Mouse (Mus musculus): ENCODE results near the gene Nppb. TPM values are rescaled to one million over a fixed set of nuclear protein-coding genes. Genes with fewer than 3 reads are reported as not detected.
A peak's percentile ranks its signal among the peaks of the same experiment; 100 is the strongest.

The Nppb gene
- polyA plus RNA-seq, 1 experiment from 2014 or later, result 0.20 TPM

DNA sequence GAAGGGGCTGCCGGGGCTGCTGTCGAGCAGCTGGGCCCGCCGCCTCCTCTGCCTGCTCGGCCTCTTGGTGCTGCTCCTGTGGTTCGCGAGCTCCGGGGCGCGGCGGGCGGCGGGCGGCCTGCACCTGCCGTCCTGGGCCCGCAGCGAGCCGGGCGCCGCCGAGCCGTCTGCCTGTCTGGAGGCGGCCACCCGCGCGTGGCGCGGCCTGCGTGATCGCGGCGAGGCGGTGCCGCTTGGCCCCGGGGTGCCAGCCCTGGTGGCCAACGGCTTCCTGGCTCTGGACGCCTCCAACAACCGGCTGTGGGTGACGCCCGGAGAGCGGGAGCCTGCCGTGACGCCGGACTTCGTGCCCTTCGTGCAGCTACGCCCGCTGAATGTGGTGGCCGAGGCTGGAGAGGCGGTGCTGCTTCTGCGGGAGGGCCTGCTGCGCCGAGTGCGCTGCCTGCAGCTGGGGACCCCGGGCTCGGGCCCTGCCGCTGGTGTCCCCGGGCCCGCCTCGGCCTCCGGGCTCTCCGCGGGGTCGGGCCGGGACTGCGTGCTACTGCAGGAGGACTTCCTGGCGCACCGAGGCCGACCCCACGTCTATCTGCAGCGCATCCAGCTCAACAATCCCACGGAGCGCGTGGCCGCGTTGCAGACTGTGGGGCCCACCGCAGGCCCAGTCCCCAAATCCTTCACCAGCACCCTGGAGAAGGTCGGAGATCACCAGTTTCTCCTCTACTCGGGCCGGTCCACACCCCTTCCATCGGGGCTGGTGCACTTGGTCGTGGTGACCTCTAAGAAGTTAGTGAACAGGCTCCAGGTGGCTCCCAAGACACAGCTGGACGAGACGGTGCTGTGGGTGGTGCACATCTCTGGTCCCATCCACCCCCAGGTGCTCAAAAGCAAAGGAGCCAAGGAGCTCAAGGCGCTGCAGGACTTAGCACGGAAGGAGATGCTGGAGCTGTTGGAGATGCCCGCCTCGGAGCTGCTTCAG, 44.3 kb upstream of the Nppb start:
- Histone ChIP-seq H3K4me1 (ENCODE audit: control insufficient read depth, insufficient read depth, low read depth, low read length) (peaks cover 26% of the 10 kb centered on the region), H3K9me3 (ENCODE audit: control insufficient read depth, low read length) (no peaks in the 10 kb centered on the region), H3K9ac (ENCODE audit: low read depth, low read length) (peak overlapping the region; percentile 93), H3K27ac (ENCODE audit: low read depth, low read length) (peak overlapping the region; percentile 80), H3K27me3 (replicated peaks; ENCODE audit: control insufficient read depth, insufficient read depth, low read length) (no peaks in the 10 kb centered on the region; the same call in 1 of the 2 replicates), H3K4me3 (ENCODE audit: low read length) (peak overlapping the region; percentile 98), H3K36me3 (ENCODE audit: control insufficient read depth, insufficient read depth, low read length) (peaks cover 18% of the 10 kb centered on the region), H3K4me2 (ENCODE audit: low read length) (peak overlapping the region; percentile 99)
- WGBS, result 13% methylated on average over 41 of the region's 88 CpGs
- ATAC-seq, result peak; percentile 51

DNA sequence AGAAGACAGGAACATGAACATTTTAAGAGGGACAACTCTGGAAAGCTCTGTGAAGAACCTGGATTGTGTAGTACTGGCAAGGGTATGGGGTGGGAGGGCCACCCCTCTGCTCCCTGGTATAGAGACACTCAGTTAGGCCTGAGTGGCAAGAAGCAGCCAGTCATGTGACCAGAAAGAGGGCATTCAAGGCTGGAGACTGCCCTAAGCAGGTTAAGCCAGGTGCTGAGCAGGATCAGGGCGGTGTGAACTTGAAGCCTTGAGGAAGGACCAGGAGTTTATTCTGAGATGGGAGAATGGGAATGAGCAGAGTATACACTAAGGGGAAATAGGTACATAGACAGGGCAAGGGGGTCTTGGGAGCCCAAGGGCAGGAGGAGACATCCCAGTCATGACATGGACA, 42.6 kb upstream of the Nppb start:
- H3K27me3 ChIP-seq (replicated peaks; ENCODE audit: control insufficient read depth, insufficient read depth, low read length), result no peaks in the 10 kb centered on the region
- no peak overlapping the region for H3K9ac ChIP-seq (ENCODE audit: low read depth, low read length)
- ATAC-seq, result no peak
- H3K4me1 ChIP-seq (ENCODE audit: control insufficient read depth, insufficient read depth, low read depth, low read length), result peaks cover 26% of the 10 kb centered on the region
- no peak overlapping the region for H3K4me2 ChIP-seq (ENCODE audit: low read length)
- 96% methylated on average over 1 of the region's 1 CpGs for WGBS
- no peak overlapping the region for H3K4me3 ChIP-seq (ENCODE audit: low read length)
- no peak overlapping the region for H3K27ac ChIP-seq (ENCODE audit: low read depth, low read length)
- H3K36me3 ChIP-seq (ENCODE audit: control insufficient read depth, insufficient read depth, low read length), result peaks cover 24% of the 10 kb centered on the region
- no peaks in the 10 kb centered on the region for H3K9me3 ChIP-seq (ENCODE audit: control insufficient read depth, low read length)

DNA sequence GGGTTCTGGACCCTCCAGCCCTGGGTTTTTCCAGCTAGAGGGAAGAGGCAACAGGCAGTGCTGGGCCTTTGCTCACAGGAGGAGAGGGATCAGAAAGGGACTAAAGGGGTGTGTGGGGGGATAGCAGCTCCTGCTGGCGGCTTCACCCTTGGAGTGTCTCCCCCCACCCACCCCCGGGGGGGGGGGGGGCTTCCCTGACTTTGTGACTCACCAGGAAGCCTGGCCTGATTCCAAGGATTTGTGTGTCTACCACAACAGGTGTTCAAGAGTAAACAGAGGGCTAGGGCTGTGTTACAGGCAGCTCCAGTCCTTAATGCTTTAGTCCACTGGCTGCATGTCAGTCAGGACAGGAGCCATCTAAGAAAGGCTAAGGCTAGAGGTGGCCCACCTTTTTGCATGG, 38.1 kb upstream of the Nppb start:
- WGBS, result 60% methylated on average over 2 of the region's 2 CpGs
- H3K36me3 ChIP-seq (ENCODE audit: control insufficient read depth, insufficient read depth, low read length), result peaks cover 27% of the 10 kb centered on the region

DNA sequence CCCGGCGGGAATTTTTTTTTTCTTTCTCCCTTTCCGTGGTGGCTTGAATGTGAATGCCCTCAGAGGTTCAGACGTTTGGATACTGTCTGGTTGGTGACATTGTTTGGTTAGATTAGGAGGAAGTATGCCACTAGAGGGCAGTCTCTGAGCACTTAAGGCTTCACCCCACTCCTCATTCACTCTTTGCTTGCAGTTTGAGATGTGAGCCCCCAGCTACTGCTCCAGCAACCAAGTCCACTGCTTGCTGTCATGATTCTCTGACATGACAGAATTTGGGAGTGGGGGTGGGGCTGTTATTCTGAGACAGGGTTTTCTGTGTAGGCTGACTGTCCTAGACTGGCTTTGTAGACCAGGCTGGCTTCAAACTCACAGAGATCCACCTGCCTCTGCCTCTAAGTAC, 32.0 kb upstream of the Nppb start:
- Histone ChIP-seq H3K4me1 (ENCODE audit: control insufficient read depth, insufficient read depth, low read depth, low read length) (no peaks in the 10 kb centered on the region), H3K9ac (ENCODE audit: low read depth, low read length) (no peak overlapping the region), H3K4me2 (ENCODE audit: low read length) (no peak overlapping the region), H3K27ac (ENCODE audit: low read depth, low read length) (no peak overlapping the region), H3K36me3 (ENCODE audit: control insufficient read depth, insufficient read depth, low read length) (peaks cover 3% of the 10 kb centered on the region), H3K4me3 (ENCODE audit: low read length) (no peak overlapping the region), H3K9me3 (ENCODE audit: control insufficient read depth, low read length) (no peaks in the 10 kb centered on the region), H3K27me3 (replicated peaks; ENCODE audit: control insufficient read depth, insufficient read depth, low read length) (no peaks in the 10 kb centered on the region)
- WGBS, result 9% methylated on average over 4 of the region's 4 CpGs
- no peak for ATAC-seq

More for the DNA sequence above, 38.1 kb upstream of the Nppb start:
- Histone ChIP-seq H3K9ac (ENCODE audit: low read depth, low read length) (no peak overlapping the region), H3K4me3 (ENCODE audit: low read length) (no peak overlapping the region), H3K27ac (ENCODE audit: low read depth, low read length) (no peak overlapping the region), H3K4me2 (ENCODE audit: low read length) (no peak overlapping the region), H3K4me1 (ENCODE audit: control insufficient read depth, insufficient read depth, low read depth, low read length) (peaks cover 11% of the 10 kb centered on the region), H3K27me3 (replicated peaks; ENCODE audit: control insufficient read depth, insufficient read depth, low read length) (no peaks in the 10 kb centered on the region), H3K9me3 (ENCODE audit: control insufficient read depth, low read length) (no peaks in the 10 kb centered on the region)
- no peak for ATAC-seq

DNA sequence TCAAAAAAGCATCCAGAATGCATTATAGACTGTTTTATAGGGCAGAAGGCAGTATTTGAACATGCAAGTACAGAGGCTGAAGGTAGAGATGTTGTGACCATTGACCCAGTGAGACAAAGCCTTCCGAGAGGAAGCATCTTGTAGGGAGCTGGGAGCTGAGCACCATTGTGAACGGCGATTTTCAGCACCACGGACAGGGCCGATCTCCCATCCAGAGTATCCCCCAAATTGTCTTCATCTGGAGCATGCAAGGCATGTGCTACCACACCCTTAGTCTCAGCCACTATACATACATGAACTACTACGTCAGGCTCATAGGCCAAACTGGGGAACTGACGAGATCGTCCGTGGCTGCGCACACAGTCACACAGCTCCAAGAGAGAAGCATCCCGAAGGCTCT, 28.4 kb upstream of the Nppb start:
- H3K27me3 ChIP-seq (replicated peaks; ENCODE audit: control insufficient read depth, insufficient read depth, low read length), result no peaks in the 10 kb centered on the region
- no peak overlapping the region for H3K9ac ChIP-seq (ENCODE audit: low read depth, low read length)
- ATAC-seq, result no peak
- H3K36me3 ChIP-seq (ENCODE audit: control insufficient read depth, insufficient read depth, low read length), result no peaks in the 10 kb centered on the region
- H3K4me2 ChIP-seq (ENCODE audit: low read length), result no peak overlapping the region
- H3K9me3 ChIP-seq (ENCODE audit: control insufficient read depth, low read length), result no peaks in the 10 kb centered on the region
- H3K4me3 ChIP-seq (ENCODE audit: low read length), result no peak overlapping the region
- no peak overlapping the region for H3K27ac ChIP-seq (ENCODE audit: low read depth, low read length)
- no peaks in the 10 kb centered on the region for H3K4me1 ChIP-seq (ENCODE audit: control insufficient read depth, insufficient read depth, low read depth, low read length)
- 42% methylated on average over 11 of the region's 11 CpGs for WGBS

DNA sequence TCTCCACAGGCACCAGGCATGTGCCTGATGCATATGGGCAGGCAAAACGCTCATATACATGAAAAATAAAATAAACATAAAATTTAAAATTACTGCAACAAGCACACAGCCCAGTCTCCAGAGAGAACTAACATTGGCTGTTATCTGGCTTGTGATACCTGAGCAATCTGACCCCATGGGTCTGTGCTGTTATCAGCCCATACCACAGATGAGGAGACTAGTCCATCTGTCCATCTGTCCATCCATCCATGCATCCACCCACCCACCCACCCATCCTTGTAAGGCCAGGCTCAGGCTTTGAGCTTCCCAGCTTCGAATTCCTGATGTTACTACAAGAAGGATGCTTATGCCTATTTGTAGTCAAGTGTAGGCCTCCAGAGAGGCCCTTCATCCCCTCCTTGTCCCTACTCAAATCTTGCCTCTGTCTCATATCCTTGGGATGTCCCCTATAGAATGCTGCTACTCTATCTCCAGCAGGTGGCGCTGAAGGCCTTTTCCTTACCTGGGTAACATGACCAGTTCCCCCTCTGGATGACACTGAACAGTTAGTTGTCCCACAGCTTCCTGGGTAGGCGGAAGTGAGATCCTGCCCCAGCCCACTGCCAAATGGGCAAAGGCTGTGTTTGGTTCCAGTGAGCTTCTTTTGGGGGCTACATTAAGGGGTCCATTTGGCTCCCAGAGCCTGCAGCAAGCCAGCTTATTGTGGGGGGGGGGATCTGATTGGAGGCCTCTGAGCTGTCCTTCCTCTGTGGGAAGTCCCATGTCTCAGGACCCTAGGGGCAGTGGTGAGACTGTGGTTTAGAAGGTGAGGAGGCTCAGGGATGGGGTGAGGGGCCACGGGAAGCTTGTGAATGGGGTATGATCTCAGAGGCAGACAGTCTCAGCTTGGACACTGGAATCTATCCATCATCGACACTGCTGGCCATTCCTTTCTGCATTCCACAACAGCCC, 25.4 kb upstream of the Nppb start:
- no peaks in the 10 kb centered on the region for H3K27me3 ChIP-seq (replicated peaks; ENCODE audit: control insufficient read depth, insufficient read depth, low read length)
- no peaks in the 10 kb centered on the region for H3K36me3 ChIP-seq (ENCODE audit: control insufficient read depth, insufficient read depth, low read length)
- no peak overlapping the region for H3K4me2 ChIP-seq (ENCODE audit: low read length)
- no peaks in the 10 kb centered on the region for H3K4me1 ChIP-seq (ENCODE audit: control insufficient read depth, insufficient read depth, low read depth, low read length)
- H3K27ac ChIP-seq (ENCODE audit: low read depth, low read length), result no peak overlapping the region
- 48% methylated on average over 6 of the region's 6 CpGs for WGBS
- H3K4me3 ChIP-seq (ENCODE audit: low read length), result no peak overlapping the region
- no peaks in the 10 kb centered on the region for H3K9me3 ChIP-seq (ENCODE audit: control insufficient read depth, low read length)
- H3K9ac ChIP-seq (ENCODE audit: low read depth, low read length), result no peak overlapping the region
- ATAC-seq, result peak; percentile 81; the same call in 1 of the 2 replicates

DNA sequence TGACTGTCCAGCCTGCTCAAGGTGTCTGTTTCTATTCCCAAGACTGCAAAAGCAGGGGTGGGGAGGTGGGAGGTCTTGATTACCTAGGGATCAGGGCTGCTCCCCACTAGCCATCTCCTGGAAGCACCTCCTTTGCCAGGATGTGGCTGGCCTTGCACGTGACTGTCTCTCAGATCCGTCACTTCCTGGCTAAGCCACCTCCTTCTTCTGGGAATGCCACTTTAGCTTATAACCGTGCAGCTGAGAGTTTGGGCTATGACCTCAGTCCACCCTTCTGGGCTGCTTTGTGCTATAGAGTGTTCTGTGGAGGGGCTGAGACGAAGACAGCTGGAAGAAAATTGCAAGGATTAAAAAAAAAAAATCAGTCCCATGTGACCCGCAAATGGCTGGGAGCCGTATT, 22.8 kb upstream of the Nppb start:
- 53% methylated on average over 6 of the region's 6 CpGs for WGBS
- ATAC-seq, result no peak

DNA sequence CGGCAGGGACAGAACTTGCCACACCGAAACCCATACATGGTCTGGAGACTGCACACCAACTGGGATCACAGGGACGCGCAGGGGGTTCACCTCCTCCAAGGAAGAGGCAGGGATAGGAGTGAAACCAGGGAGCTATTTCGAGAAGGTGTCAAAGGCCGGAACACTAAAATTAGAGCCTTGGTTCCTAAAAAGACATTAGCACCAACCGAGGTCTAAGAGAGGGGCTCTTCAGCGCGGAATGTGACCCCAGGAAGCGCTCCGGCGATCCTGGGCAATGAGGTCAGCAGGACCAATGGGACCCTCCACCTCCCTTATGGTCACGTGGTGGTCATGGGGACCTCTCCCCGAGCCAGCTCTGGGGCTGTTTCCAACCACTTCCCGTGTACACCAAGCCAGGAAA, 22.0 kb upstream of the Nppb start:
- Histone ChIP-seq H3K9ac (ENCODE audit: low read depth, low read length) (no peak overlapping the region), H3K36me3 (ENCODE audit: control insufficient read depth, insufficient read depth, low read length) (no peaks in the 10 kb centered on the region), H3K9me3 (ENCODE audit: control insufficient read depth, low read length) (no peaks in the 10 kb centered on the region), H3K4me3 (ENCODE audit: low read length) (no peak overlapping the region), H3K4me2 (ENCODE audit: low read length) (no peak overlapping the region), H3K4me1 (ENCODE audit: control insufficient read depth, insufficient read depth, low read depth, low read length) (no peaks in the 10 kb centered on the region), H3K27me3 (replicated peaks; ENCODE audit: control insufficient read depth, insufficient read depth, low read length) (no peaks in the 10 kb centered on the region), H3K27ac (ENCODE audit: low read depth, low read length) (no peak overlapping the region)
- no peak for ATAC-seq
- 88% methylated on average over 15 of the region's 15 CpGs for WGBS

More for the DNA sequence above, 22.8 kb upstream of the Nppb start:
- Histone ChIP-seq H3K27ac (ENCODE audit: low read depth, low read length) (no peak overlapping the region), H3K27me3 (replicated peaks; ENCODE audit: control insufficient read depth, insufficient read depth, low read length) (no peaks in the 10 kb centered on the region), H3K9me3 (ENCODE audit: control insufficient read depth, low read length) (no peaks in the 10 kb centered on the region), H3K4me2 (ENCODE audit: low read length) (no peak overlapping the region), H3K4me3 (ENCODE audit: low read length) (no peak overlapping the region), H3K9ac (ENCODE audit: low read depth, low read length) (no peak overlapping the region), H3K4me1 (ENCODE audit: control insufficient read depth, insufficient read depth, low read depth, low read length) (no peaks in the 10 kb centered on the region), H3K36me3 (ENCODE audit: control insufficient read depth, insufficient read depth, low read length) (no peaks in the 10 kb centered on the region)

DNA sequence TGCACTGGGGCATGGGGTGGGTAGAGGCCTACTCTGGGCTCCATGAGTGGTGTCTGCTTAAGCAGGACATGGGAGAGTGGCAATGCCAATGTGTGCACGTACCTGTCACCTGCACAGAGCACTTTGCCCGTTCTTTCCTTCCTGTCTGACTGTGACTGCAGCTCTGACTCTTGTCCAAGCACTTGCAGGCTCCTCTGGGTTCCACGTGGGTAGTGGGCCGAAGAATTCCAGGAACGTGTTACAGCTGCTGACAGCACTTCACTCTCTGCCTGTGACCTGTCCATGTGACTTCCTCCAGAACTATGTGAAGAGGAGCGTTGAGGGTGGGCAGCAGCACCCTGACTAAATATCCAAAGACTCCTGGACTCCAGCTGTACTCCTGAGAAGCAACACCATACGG, 19.9 kb upstream of the Nppb start:
- H3K9me3 ChIP-seq (ENCODE audit: control insufficient read depth, low read length), result no peaks in the 10 kb centered on the region
- no peak overlapping the region for H3K27ac ChIP-seq (ENCODE audit: low read depth, low read length)
- WGBS, result 85% methylated on average over 7 of the region's 7 CpGs
- no peak overlapping the region for H3K9ac ChIP-seq (ENCODE audit: low read depth, low read length)
- no peaks in the 10 kb centered on the region for H3K36me3 ChIP-seq (ENCODE audit: control insufficient read depth, insufficient read depth, low read length)
- no peak overlapping the region for H3K4me3 ChIP-seq (ENCODE audit: low read length)
- H3K4me1 ChIP-seq (ENCODE audit: control insufficient read depth, insufficient read depth, low read depth, low read length), result no peaks in the 10 kb centered on the region
- no peak for ATAC-seq
- no peak overlapping the region for H3K4me2 ChIP-seq (ENCODE audit: low read length)
- H3K27me3 ChIP-seq (replicated peaks; ENCODE audit: control insufficient read depth, insufficient read depth, low read length), result no peaks in the 10 kb centered on the region

Measured in hindbrain, embryonic 16.5 days (tissue).